Comparison of ENCODE assay signal across 20 mouse cellular contexts in genomic region chr11:61537362-61537761, GRCm38 (mm10). TPM values are rescaled to one million over a fixed set of nuclear protein-coding genes. Genes with fewer than 3 reads are reported as not detected.
DNase-seq lines count a peak whose midpoint lies in the region; ATAC-seq and TF ChIP-seq lines count a peak whose summit lies in the region.
"Had no signal": no experiment of that assay in that cellular context is flagged by ENCODE, and none has a peak within 500 bp of the region (broad histone marks: within the 10 kb centered on the region; RNA-seq: fewer than 3 reads in every experiment).

No protein-coding gene starts in this region.

- H3K4me3 ChIP-seq in ES-E14 (ENCODE audit: insufficient read depth in 1 of 2, low read depth in 1 of 2, low read length in 2 of 2, poor library complexity in 1 of 2, severe bottlenecking in 1 of 2): no peak overlapping the region
- H3K4me3 ChIP-seq in left cerebral cortex, adult 2 months: no peak overlapping the region
- no peak overlapping the region for H3K4me3 ChIP-seq in intestine, embryonic 15.5 days (replicated peaks)
- H3K4me3 ChIP-seq: embryonic facial prominence, embryonic 13.5 days; heart, embryonic 15.5 days; limb, embryonic 15.5 days; neural tube, embryonic 12.5 days had no signal

- no peaks in the 10 kb centered on the region for H3K9me3 ChIP-seq in ES-E14 (ENCODE audit: control insufficient read depth, insufficient read depth, low read depth, low read length)
- no peaks in the 10 kb centered on the region for H3K9me3 ChIP-seq in intestine, embryonic 15.5 days
- H3K9me3 ChIP-seq: embryonic facial prominence, embryonic 13.5 days; heart, embryonic 15.5 days; limb, embryonic 15.5 days; neural tube, embryonic 12.5 days had no signal

- H3K4me2 ChIP-seq in intestine, embryonic 15.5 days (replicated peaks): no peak overlapping the region
- H3K4me2 ChIP-seq: embryonic facial prominence, embryonic 13.5 days; heart, embryonic 15.5 days; limb, embryonic 15.5 days; neural tube, embryonic 12.5 days had no signal

- intact Hi-C loops in left cerebral cortex, adult 2 months (cut with DNase I): no loop called here

- DNase-seq in frontal cortex, adult 2 months (ENCODE audit: extremely low spot score in 1 of 2, low spot score in 1 of 2): peak; percentile 50 to 59
- DNase-seq in frontal cortex, postnatal 14 days (ENCODE audit: low spot score in 2 of 2): no peak
- peak; percentile 52 to 58 for DNase-seq in layer of hippocampus, adult 8-10 months (ENCODE audit: low spot score in 2 of 2)
- no peak for DNase-seq in layer of hippocampus, adult 9-10 months (ENCODE audit: low spot score)
- no peak for DNase-seq in ES-E14 (ENCODE audit: low read depth, low spot score)
- no peak for DNase-seq in left cerebral cortex, adult 2 months (ENCODE audit: extremely low spot score in 1 of 2, low spot score in 2 of 2)
- no peak for DNase-seq in cerebellum, adult 11 months
- DNase-seq: adrenal gland, postnatal 10 days; cerebellum, adult 8-10 months; heart, adult 11 months; kidney, adult 11 months; kidney, postnatal 10 days; thymus, adult 2 months had no signal

- peaks cover 0 to 31% of the 10 kb centered on the region in 2 experiments; a peak in 3 of 4 replicates for H3K4me1 ChIP-seq in ES-E14 (ENCODE audit: control insufficient read depth in 2 of 2, insufficient read depth in 2 of 2, low read length in 2 of 2, poor library complexity in 1 of 2)
- no peaks in the 10 kb centered on the region for H3K4me1 ChIP-seq in intestine, embryonic 15.5 days (replicated peaks)
- H3K4me1 ChIP-seq: embryonic facial prominence, embryonic 13.5 days; limb, embryonic 15.5 days; neural tube, embryonic 12.5 days had no signal

- no peak for ATAC-seq in intestine, embryonic 15.5 days

- H3K9ac ChIP-seq in ES-E14 (ENCODE audit: insufficient read depth, low read depth, low read length, poor library complexity, severe bottlenecking): no peak overlapping the region; the same call in 1 of the 2 replicates
- no peak overlapping the region for H3K9ac ChIP-seq in intestine, embryonic 15.5 days
- H3K9ac ChIP-seq: embryonic facial prominence, embryonic 13.5 days; heart, embryonic 15.5 days; limb, embryonic 15.5 days; neural tube, embryonic 12.5 days had no signal

- peaks cover 17% of the 10 kb centered on the region for H3K36me3 ChIP-seq in ES-E14 (ENCODE audit: control insufficient read depth, insufficient read depth, low read length, poor library complexity, severe bottlenecking)
- peaks cover 5% of the 10 kb centered on the region; the same call in 1 of the 2 replicates for H3K36me3 ChIP-seq in intestine, embryonic 15.5 days

- WGBS in intestine, embryonic 15.5 days: 83% methylated on average over 3 of the region's 3 CpGs

- no peak for TF ChIP-seq CTCF in left cerebral cortex, adult 2 months (IDR thresholded peaks at IDR 0.05)

- no peaks in the 10 kb centered on the region for H3K27me3 ChIP-seq in intestine, embryonic 15.5 days (replicated peaks)
- H3K27me3 ChIP-seq: embryonic facial prominence, embryonic 13.5 days; heart, embryonic 15.5 days; limb, embryonic 15.5 days; neural tube, embryonic 12.5 days had no signal

- H3K27ac ChIP-seq in ES-E14 (ENCODE audit: insufficient read depth, low read depth, low read length, poor library complexity, severe bottlenecking): peak overlapping the region; percentile 4; the same call in 1 of the 2 replicates
- H3K27ac ChIP-seq in left cerebral cortex, adult 2 months: peak overlapping the region; percentile 77
- no peak overlapping the region for H3K27ac ChIP-seq in intestine, embryonic 15.5 days
- H3K27ac ChIP-seq: embryonic facial prominence, embryonic 13.5 days; heart, embryonic 15.5 days; limb, embryonic 15.5 days; neural tube, embryonic 12.5 days had no signal

- in situ Hi-C loops in ES-E14 (cut with MboI; ENCODE audit: low sequenced_read_pairs in 2 of 2, unreplicated experiment in 2 of 2): no loop called here

TF ChIP-seq in ES-E14, 5 proteins besides CTCF, POLR2A, EP300 and RAD21:
- TF ChIP-seq CHD2 (IDR thresholded peaks at IDR 0.05; ENCODE audit: low read depth, low read length): no peak
- no peak for TF ChIP-seq MAFK (IDR thresholded peaks at IDR 0.05; ENCODE audit: insufficient read depth, low read depth, low read length)
- TF ChIP-seq ZC3H11A (IDR thresholded peaks at IDR 0.05; ENCODE audit: borderline replicate concordance, low read depth, low read length): no peak
- TF ChIP-seq HCFC1 (IDR thresholded peaks at IDR 0.05; ENCODE audit: borderline replicate concordance, insufficient read depth, low read length): no peak
- no peak for TF ChIP-seq ZNF384 (IDR thresholded peaks at IDR 0.05; ENCODE audit: low read depth, low read length)

RNA-seq across cellular contexts. Expression of gene B9d1, which starts 32.4 kb away (rescaled TPM):
- polyA plus RNA-seq in frontal cortex, adult 2 months (2012; rRNA removed): 46.8 and 50.6 TPM in 2 replicates
- 10 to 100 TPM; 43.1 to 52.1 (median 47.2) TPM for total RNA-seq in layer of hippocampus, adult 8-10 months (2022)
- total RNA-seq in ES-E14 (2012; rRNA removed): 84.7 and 108 TPM in 2 replicates
- 10 to 100 TPM; 39.1 to 43.8 TPM for total RNA-seq in left cerebral cortex, adult 2 months (2021)
- polyA plus RNA-seq in intestine, embryonic 15.5 days (2015; fragmentation: Nextera tagmentation; extraction: Ambion mirVana): 20.9 and 24.3 TPM in 2 replicates
- total RNA-seq: monocyte, adult 5-6 weeks had no signal

RNA-seq across cellular contexts. Expression of gene Epn2, which starts 42.1 kb away (rescaled TPM):
- 90.5 and 98.3 TPM in 2 replicates for polyA plus RNA-seq in frontal cortex, adult 2 months (2012; rRNA removed)
- 100 to 1,000 TPM; 123 to 157 (median 152) TPM for total RNA-seq in layer of hippocampus, adult 8-10 months (2022)
- total RNA-seq in ES-E14 (2012; rRNA removed): 29.0 and 33.1 TPM in 2 replicates
- 100 to 1,000 TPM; 113 TPM for total RNA-seq in left cerebral cortex, adult 2 months (2021)
- polyA plus RNA-seq in intestine, embryonic 15.5 days (2015; fragmentation: Nextera tagmentation; extraction: Ambion mirVana): 13.1 and 19.4 TPM in 2 replicates
- total RNA-seq: hematopoietic stem cell, adult 5-6 weeks; monocyte, adult 5-6 weeks had no signal

RNA-seq across cellular contexts. Expression of gene Mapk7, which starts 43.2 kb away (rescaled TPM):
- polyA plus RNA-seq in frontal cortex, adult 2 months (2012; rRNA removed): 34.8 and 35.2 TPM in 2 replicates
- total RNA-seq in layer of hippocampus, adult 8-10 months (2022): 10 to 100 TPM; 27.1 to 28.8 (median 28.2) TPM
- 24.8 and 25.3 TPM in 2 replicates for total RNA-seq in ES-E14 (2012; rRNA removed)
- total RNA-seq in left cerebral cortex, adult 2 months (2021): 10 to 100 TPM; 19.8 to 20.3 TPM
- 36.3 and 38.8 TPM in 2 replicates for polyA plus RNA-seq in intestine, embryonic 15.5 days (2015; fragmentation: Nextera tagmentation; extraction: Ambion mirVana)

RNA-seq across cellular contexts. Expression of gene Mfap4, which starts 52.1 kb away (rescaled TPM):
- polyA plus RNA-seq in frontal cortex, adult 2 months (2012; rRNA removed): 4.0 and 4.3 TPM in 2 replicates
- 1 to 10 TPM; 5.1 to 7.5 (median 5.6) TPM for total RNA-seq in layer of hippocampus, adult 8-10 months (2022)
- 2.5 and 2.9 TPM in 2 replicates for total RNA-seq in ES-E14 (2012; rRNA removed)
- 1 to 10 TPM; 2.5 to 2.7 TPM for total RNA-seq in left cerebral cortex, adult 2 months (2021)
- 210 and 213 TPM in 2 replicates for polyA plus RNA-seq in intestine, embryonic 15.5 days (2015; fragmentation: Nextera tagmentation; extraction: Ambion mirVana)
- total RNA-seq: hematopoietic stem cell, adult 5-6 weeks; monocyte, adult 5-6 weeks had no signal

Comparison
In these comparisons a context has a peak if more than half of its experiments do, and no peak if none do; other contexts are left out.
1. DNase-seq: peak in frontal cortex, adult 2 months (2 of 2) and layer of hippocampus, adult 8-10 months (2 of 2); none in frontal cortex, postnatal 14 days (0 of 2), layer of hippocampus, adult 9-10 months (single experiment), ES-E14 (single experiment), left cerebral cortex, adult 2 months (0 of 2) and cerebellum, adult 11 months (single experiment).